Mouse (Mus musculus) cortical plate, adult 2 months (tissue): Measurements from ENCODE around the gene Zbtb20.

Source experiments
- CTCF ChIP-seq: fragments of 200-500 bp; IDR thresholded peaks from 2 replicates; pipeline ENCODE4 v1.5.1; 2011; ENCODE audit warnings: mild to moderate bottlenecking, control low read depth, low read length; ENCODE audit not compliant: insufficient read depth; ENCODE audit errors: extremely low read depth
- POLR2A ChIP-seq: fragments of 200-500 bp; IDR thresholded peaks from 2 replicates; pipeline ENCODE4 v1.6.1; 2011; ENCODE audit warnings: mild to moderate bottlenecking, low read length, control low read depth; ENCODE audit not compliant: insufficient read depth; ENCODE audit errors: extremely low read depth

GRCm38 (mm10) chr16:43561956-43562355, 686.3 kb downstream of the Zbtb20 start:
- TF ChIP-seq CTCF = 0 out of 2 replicates have a peak, but pooled peaks have one; percentile 9
- no peak for TF ChIP-seq POLR2A
